Mouse (Mus musculus) midbrain, embryonic 12.5 days (tissue): ENCODE measurements at regions not wholly inside any gene's neighbourhood (a gene's known extent, or its start where the extent isn't known, plus 50 kb on each side); places are given as distances from the start of the nearest gene placed in this dataset.

Source experiments
- ATAC-seq: fragments of 200-750 bp; cut with Nextera tagmentation; 2 replicates; pipeline ENCODE4 v1.8.0; 2017; ENCODE audit warnings: low read depth, moderate TSS enrichment, moderate library complexity; ENCODE audit not compliant: low FRiP score
- H3K27ac ChIP-seq: fragments of 300-500 bp; sonication (generic); replicated peaks from 2 replicates; pipeline ENCODE4 v1.5.1; 2016; ENCODE audit warnings: mild to moderate bottlenecking
- H3K27me3 ChIP-seq: fragments of 300-500 bp; sonication (generic); 2 replicates; pipeline ENCODE4 v1.6.1; 2016; ENCODE audit warnings: mild to moderate bottlenecking
- H3K36me3 ChIP-seq: fragments of 300-500 bp; sonication (generic); 2 replicates; pipeline ENCODE4 v1.6.1; 2016
- H3K4me1 ChIP-seq: fragments of 300-500 bp; sonication (generic); 2 replicates; pipeline ENCODE4 v1.6.1; 2016
- H3K4me2 ChIP-seq: fragments of 300-500 bp; sonication (generic); replicated peaks from 2 replicates; pipeline ENCODE4 v1.6.1; 2016; ENCODE audit warnings: mild to moderate bottlenecking, moderate library complexity
- H3K4me3 ChIP-seq: fragments of 300-500 bp; sonication (generic); 2 replicates; pipeline ENCODE4 v1.5.1; 2016; ENCODE audit warnings: mild to moderate bottlenecking
- H3K9ac ChIP-seq: fragments of 300-500 bp; sonication (generic); replicated peaks from 2 replicates; pipeline ENCODE4 v1.6.1; 2016; ENCODE audit warnings: mild to moderate bottlenecking, moderate library complexity
- H3K9me3 ChIP-seq: fragments of 300-500 bp; sonication (generic); 2 replicates; pipeline ENCODE4 v1.6.1; 2016; ENCODE audit warnings: mild to moderate bottlenecking
- WGBS: fragments of 180-500 bp; shearing (Covaris S2); methylation state at CpG from one replicate; pipeline ENCODE4 v1.1.7; 2016; 5-methylcytosine and 5-hydroxymethylcytosine counted together

DNA sequence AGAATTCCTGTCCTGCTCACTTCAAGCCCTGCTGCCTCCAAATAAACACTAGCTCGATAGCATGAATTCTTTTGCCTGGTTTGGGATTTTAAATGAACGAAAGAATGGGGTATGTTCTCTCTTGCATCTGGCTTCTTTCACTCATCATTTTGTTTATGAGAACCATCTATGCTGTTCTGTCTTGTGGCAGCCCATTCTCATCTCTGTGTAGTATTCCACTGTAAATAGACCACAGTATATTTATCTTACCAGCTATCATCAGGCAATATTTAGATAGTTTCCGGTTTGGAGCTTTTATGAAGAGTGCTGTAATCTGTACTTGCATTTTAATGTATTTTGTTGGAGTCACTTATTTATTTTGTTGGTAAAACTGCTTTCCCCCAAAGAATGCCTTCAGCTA is 222.4 kb upstream of the Rps6ka3 start:
- Histone ChIP-seq H3K9me3 (no peaks in the 10 kb centered on the region), H3K36me3 (no peaks in the 10 kb centered on the region), H3K27me3 (no peaks in the 10 kb centered on the region; the same call in 1 of the 2 replicates), H3K27ac (no peak overlapping the region), H3K4me2 (no peak overlapping the region), H3K4me1 (no peaks in the 10 kb centered on the region), H3K4me3 (no peak overlapping the region), H3K9ac (no peak overlapping the region)
- no peak for ATAC-seq
- 79% methylated on average over 3 of the region's 3 CpGs for WGBS

DNA sequence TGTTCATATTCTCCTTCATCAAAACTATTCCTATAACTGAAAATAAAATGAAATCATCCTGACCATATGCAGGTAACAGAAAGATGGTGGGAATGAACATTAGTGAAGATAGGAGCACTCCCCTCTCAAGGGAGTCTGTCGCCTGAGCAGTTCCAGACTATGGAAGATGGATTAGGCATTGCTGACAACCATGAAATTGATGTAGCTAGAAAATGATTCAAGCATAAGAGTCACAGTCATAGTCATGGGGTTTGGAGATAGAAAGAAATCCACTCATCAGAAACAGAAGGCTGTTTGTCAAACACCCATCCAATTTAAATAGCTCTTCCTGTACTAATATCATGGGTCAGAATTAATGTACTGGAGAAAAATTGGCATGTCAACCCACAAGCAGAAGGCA is 191.2 kb upstream of the Rps6ka3 start:
- 57% methylated on average over 1 of the region's 1 CpGs for WGBS
- Histone ChIP-seq H3K4me2 (no peak overlapping the region), H3K9ac (no peak overlapping the region), H3K9me3 (no peaks in the 10 kb centered on the region), H3K36me3 (no peaks in the 10 kb centered on the region), H3K27me3 (no peaks in the 10 kb centered on the region), H3K4me1 (no peaks in the 10 kb centered on the region), H3K4me3 (no peak overlapping the region), H3K27ac (no peak overlapping the region)
- no peak for ATAC-seq

DNA sequence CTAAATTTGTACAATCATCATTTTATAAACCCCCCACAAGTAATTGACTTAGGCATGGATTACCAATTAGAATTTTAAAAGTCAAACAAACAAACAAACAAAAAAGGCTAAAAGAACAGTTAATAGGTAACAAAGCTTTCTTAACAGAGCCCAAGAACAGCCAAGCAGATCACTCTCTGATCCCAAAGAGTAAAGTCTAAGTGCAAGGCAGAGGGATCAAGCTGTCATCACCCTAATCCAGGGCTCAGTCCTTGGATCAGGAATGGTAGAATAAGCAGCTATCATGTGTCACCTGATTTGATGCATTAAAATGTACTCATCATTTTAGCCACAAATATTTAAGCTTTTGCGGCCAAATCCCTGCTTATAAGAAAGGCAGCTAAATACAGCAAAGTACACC is 183.8 kb upstream of the Rps6ka3 start:
- Histone ChIP-seq H3K4me1 (no peaks in the 10 kb centered on the region), H3K27me3 (peaks cover 3% of the 10 kb centered on the region; the same call in 1 of the 2 replicates), H3K27ac (no peak overlapping the region), H3K36me3 (no peaks in the 10 kb centered on the region), H3K4me3 (no peak overlapping the region), H3K9me3 (no peaks in the 10 kb centered on the region), H3K4me2 (no peak overlapping the region), H3K9ac (no peak overlapping the region)
- ATAC-seq, result no peak
- WGBS, result 96% methylated on average over 1 of the region's 1 CpGs

DNA sequence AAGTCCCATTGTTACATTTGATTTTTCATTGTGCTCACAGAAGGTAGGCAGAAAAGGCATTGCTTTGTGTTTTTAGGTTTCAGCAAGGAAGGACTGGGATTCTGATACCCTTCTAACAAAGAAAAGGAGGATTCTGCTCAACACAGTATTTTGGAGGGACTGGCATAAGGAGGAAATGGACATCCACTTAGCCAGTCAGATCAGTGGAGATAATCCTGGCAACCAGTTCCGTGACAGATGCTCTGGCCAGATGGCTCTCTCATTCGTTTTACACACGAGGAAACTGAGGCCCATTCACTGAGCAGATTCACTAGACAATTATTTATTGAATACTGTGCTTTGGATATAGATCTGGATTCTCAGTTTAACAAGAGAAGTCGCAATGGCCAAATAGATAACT is 178.2 kb upstream of the Rps6ka3 start:
- ATAC-seq, result no peak
- Histone ChIP-seq H3K4me1 (no peaks in the 10 kb centered on the region), H3K4me3 (no peak overlapping the region), H3K27me3 (peaks cover 2% of the 10 kb centered on the region; the same call in 1 of the 2 replicates), H3K9ac (no peak overlapping the region), H3K9me3 (no peaks in the 10 kb centered on the region), H3K27ac (no peak overlapping the region), H3K36me3 (no peaks in the 10 kb centered on the region), H3K4me2 (no peak overlapping the region)
- WGBS, result 67% methylated on average over 4 of the region's 4 CpGs

DNA sequence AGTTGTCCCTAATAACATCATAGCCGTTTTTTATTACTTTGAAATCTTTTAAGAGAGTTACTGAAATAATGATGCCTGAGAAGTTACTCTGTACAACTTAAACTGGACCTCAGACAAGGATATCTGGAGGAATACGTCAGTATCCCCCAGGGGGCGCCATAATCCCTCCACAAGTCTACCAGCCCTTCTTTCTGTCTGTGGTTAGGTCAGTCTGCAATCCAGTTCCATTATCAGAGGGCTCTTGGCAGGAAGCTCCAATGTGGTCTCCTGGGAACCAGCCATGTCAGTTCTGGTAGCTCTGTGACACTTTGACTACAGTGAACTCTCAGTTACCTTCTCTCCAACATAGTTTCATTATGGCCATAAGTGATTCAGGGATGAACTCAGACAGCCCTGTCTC is 166.7 kb upstream of the Rps6ka3 start:
- ATAC-seq, result no peak
- no peaks in the 10 kb centered on the region for H3K36me3 ChIP-seq
- H3K4me2 ChIP-seq, result no peak overlapping the region
- H3K9me3 ChIP-seq, result no peaks in the 10 kb centered on the region
- no peaks in the 10 kb centered on the region for H3K4me1 ChIP-seq
- WGBS, result 15% methylated on average over 3 of the region's 3 CpGs
- no peak overlapping the region for H3K27ac ChIP-seq
- no peak overlapping the region for H3K9ac ChIP-seq
- H3K27me3 ChIP-seq, result no peaks in the 10 kb centered on the region
- H3K4me3 ChIP-seq, result no peak overlapping the region

DNA sequence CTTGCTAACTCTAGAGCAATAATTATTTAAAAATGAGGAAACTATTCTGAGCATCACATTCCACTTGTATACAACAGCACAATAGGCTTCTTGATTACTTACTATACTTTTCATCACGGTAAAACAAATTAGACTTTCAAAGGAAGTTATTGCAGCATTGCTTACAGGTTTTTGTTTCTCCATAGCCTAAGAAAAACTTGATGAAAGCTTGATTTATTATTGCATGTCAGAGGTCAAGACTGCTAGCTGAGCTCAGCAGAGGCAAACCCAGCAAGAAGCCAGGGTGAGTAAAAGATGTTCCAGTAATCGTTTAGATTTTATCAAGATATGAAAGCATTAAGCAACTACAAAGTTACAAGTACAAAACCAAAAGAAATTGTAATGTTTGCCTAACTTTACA is 162.2 kb upstream of the Rps6ka3 start:
- no peaks in the 10 kb centered on the region for H3K9me3 ChIP-seq
- H3K36me3 ChIP-seq, result no peaks in the 10 kb centered on the region
- H3K27ac ChIP-seq, result no peak overlapping the region
- no peak overlapping the region for H3K4me3 ChIP-seq
- H3K4me1 ChIP-seq, result no peaks in the 10 kb centered on the region
- H3K27me3 ChIP-seq, result no peaks in the 10 kb centered on the region
- ATAC-seq, result no peak
- 76% methylated on average over 2 of the region's 2 CpGs for WGBS
- H3K4me2 ChIP-seq, result no peak overlapping the region
- H3K9ac ChIP-seq, result no peak overlapping the region

DNA sequence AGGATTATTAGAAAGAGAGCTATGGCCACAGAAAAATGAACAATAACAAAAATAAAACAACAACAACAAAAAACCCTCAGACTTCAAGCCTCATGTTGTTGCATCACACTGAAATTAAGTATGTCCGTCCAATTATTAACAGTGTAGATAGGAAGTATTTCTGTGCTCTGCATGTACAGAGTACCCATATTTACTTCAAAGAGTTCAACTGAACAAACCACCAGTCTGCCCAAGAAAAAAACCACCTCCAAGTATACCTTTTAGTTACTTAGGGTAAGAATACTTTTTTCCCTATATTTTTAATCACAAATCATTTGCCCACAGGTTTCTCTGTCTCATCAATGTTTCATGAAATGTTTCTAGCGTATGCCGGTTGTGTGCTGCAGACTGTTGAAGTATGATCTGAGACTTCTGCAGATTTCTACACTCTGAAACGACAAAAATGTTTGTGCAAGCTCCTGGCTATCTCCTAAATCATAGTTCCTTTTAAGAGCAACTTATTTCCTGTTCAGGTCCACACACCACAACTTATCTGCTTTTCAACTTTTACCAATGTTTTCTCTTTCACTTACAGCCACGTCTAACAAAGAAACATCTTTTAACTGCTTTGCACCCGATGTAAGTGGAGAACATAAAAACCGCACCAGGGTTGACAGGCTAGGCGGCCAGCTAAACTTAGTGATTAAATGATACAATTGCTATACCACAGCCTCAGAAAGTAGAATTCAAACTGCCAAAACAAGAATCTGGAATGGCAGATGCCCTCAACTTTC is 154.2 kb upstream of the Rps6ka3 start:
- Histone ChIP-seq H3K9ac (no peak overlapping the region), H3K27me3 (no peaks in the 10 kb centered on the region), H3K27ac (no peak overlapping the region), H3K4me1 (no peaks in the 10 kb centered on the region), H3K36me3 (no peaks in the 10 kb centered on the region), H3K4me2 (no peak overlapping the region), H3K9me3 (no peaks in the 10 kb centered on the region), H3K4me3 (no peak overlapping the region)
- 84% methylated on average over 8 of the region's 8 CpGs for WGBS
- no peak for ATAC-seq

DNA sequence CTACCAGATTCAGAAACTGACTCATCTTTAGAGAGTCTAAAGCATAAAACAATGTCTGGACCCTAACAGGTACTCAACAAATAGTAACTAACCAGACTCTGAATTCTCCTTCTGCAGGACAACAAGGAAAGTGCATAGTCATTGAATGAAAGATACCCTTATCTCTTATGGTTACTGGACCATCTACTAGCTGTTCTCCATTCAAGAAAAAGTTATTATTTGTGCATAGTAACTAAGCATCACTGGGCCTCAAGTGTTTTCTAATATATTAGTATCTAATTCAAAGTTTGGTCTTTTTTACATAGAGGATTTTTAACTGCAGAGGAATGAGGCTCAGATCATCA is 153.7 kb upstream of the Rps6ka3 start:
- Histone ChIP-seq H3K9me3 (no peaks in the 10 kb centered on the region), H3K4me1 (no peaks in the 10 kb centered on the region), H3K27me3 (no peaks in the 10 kb centered on the region), H3K36me3 (no peaks in the 10 kb centered on the region), H3K4me2 (no peak overlapping the region), H3K9ac (no peak overlapping the region), H3K4me3 (no peak overlapping the region), H3K27ac (no peak overlapping the region)
- ATAC-seq, result no peak

DNA sequence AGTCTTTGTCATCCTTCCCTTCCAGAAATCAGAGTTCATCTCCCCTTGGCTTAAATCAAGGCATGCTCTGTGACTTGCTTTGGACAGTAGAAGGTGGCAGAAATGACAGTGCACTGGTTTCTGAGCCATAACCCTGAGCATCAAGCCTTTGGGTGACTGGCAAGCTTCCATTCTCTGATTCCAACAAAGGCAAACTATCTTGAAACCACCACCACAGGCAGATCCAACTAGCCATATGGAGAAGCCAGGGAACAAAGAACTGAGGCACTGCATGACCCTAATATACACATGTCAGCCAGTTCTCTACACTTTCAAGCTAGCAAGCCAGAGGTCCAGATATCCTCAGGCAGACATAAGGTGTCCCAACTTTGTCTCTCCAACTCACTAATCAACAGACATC is 151.2 kb upstream of the Rps6ka3 start:
- no peak overlapping the region for H3K4me3 ChIP-seq
- H3K27ac ChIP-seq, result no peak overlapping the region

DNA sequence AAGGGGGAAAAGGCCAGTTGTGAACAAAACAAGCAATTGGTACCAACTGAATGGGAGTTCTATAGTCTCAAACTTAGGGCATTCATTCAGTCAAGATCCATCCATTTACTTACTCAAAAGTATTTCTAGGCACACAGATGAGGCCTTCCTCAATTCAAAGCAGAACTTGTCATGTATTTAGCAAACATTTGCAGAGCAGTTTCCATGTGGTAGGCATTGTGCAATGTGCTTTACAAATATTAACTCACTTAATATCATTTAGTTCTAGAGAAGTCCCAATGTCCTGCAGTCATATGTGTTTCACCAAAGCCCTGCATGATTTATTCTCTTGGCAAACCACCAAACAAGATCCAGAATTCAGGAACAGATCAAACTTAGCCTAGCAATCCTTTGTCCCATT is 148.8 kb upstream of the Rps6ka3 start:
- H3K9me3 ChIP-seq, result no peaks in the 10 kb centered on the region
- no peak overlapping the region for H3K9ac ChIP-seq
- no peak overlapping the region for H3K4me2 ChIP-seq
- no peak overlapping the region for H3K4me3 ChIP-seq
- ATAC-seq, result no peak
- no peaks in the 10 kb centered on the region for H3K36me3 ChIP-seq
- H3K27me3 ChIP-seq, result peaks cover 3% of the 10 kb centered on the region; the same call in 1 of the 2 replicates
- H3K27ac ChIP-seq, result no peak overlapping the region
- no peaks in the 10 kb centered on the region for H3K4me1 ChIP-seq

More for the DNA sequence above, 151.2 kb upstream of the Rps6ka3 start:
- H3K9me3 ChIP-seq, result no peaks in the 10 kb centered on the region
- H3K36me3 ChIP-seq, result no peaks in the 10 kb centered on the region
- no peak for ATAC-seq
- no peak overlapping the region for H3K4me2 ChIP-seq
- no peaks in the 10 kb centered on the region for H3K27me3 ChIP-seq
- H3K4me1 ChIP-seq, result no peaks in the 10 kb centered on the region
- no peak overlapping the region for H3K9ac ChIP-seq

DNA sequence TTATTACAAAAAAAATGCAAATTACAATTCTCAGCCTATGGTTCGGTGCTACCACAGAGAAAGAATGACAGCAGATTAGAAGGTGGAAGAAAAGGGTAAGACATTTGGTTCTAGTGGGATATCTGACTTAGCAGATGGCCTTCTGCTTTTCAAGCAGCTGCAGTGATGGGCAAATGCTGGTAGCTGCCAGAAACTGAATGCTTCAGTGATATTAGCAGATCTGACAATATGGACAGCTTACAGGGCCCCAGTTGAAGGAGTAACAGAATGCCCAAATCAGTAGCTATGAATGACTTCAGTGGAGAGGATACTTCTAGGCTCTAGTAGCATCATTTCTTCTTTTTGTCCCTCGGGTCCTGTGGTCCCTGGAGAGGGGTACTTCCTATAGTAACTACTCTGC is 143.9 kb upstream of the Rps6ka3 start:
- ATAC-seq, result no peak
- H3K9ac ChIP-seq, result no peak overlapping the region
- H3K4me3 ChIP-seq, result no peak overlapping the region
- H3K9me3 ChIP-seq, result no peaks in the 10 kb centered on the region
- no peak overlapping the region for H3K27ac ChIP-seq
- H3K4me2 ChIP-seq, result no peak overlapping the region
- peaks cover 4% of the 10 kb centered on the region; the same call in 1 of the 2 replicates for H3K27me3 ChIP-seq
- H3K4me1 ChIP-seq, result no peaks in the 10 kb centered on the region
- H3K36me3 ChIP-seq, result no peaks in the 10 kb centered on the region
- WGBS, result 67% methylated on average over 2 of the region's 2 CpGs

DNA sequence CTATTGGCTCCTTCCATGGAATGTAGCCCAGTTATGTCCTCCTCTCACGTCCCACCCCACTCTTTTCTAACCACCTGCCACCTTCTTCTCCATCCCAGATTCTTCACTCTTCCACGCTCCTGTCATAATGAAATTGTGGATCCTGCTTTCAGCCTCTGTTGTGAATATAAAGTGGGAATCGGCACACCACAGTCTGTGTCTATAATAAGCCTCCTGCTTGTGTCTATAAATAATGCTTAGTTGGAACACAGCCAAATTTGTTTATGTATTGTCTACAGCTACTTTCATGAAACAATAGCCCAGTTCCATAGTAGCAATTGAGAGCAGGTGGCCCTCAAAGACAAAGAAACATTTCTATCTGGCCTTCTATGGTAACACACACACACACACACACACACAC is 137.5 kb upstream of the Rps6ka3 start:
- Histone ChIP-seq H3K36me3 (no peaks in the 10 kb centered on the region), H3K27ac (no peak overlapping the region), H3K4me3 (no peak overlapping the region), H3K9ac (no peak overlapping the region), H3K4me2 (no peak overlapping the region), H3K4me1 (no peaks in the 10 kb centered on the region), H3K27me3 (peaks cover 9% of the 10 kb centered on the region; the same call in 1 of the 2 replicates), H3K9me3 (no peaks in the 10 kb centered on the region)
- 77% methylated on average over 3 of the region's 3 CpGs for WGBS
- no peak for ATAC-seq

DNA sequence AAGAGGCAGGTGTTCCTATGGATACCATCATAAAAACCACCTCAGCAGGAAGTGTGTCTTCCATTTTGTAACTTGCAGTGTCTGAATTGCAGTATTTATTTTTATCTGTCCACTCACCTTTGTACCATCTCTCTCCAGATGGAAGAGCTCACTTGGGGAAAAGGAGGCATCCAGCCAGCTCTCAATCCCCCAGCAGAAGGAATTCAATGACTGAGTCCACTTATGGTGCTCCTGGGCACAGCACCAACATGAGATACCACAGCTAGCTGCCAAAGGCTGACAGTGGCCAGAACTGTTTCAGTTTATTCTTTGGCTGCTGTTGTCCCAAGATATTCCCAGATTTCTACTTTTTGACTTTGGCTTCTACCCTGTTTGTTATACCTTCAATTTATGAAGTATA is 136.6 kb upstream of the Rps6ka3 start:
- ATAC-seq, result no peak
- H3K9ac ChIP-seq, result no peak overlapping the region

More for the DNA sequence above, 136.6 kb upstream of the Rps6ka3 start:
- Histone ChIP-seq H3K36me3 (no peaks in the 10 kb centered on the region), H3K4me1 (no peaks in the 10 kb centered on the region), H3K27ac (no peak overlapping the region), H3K4me2 (no peak overlapping the region), H3K27me3 (peaks cover 9% of the 10 kb centered on the region; the same call in 1 of the 2 replicates), H3K4me3 (no peak overlapping the region), H3K9me3 (no peaks in the 10 kb centered on the region)
